Mouse (Mus musculus): ENCODE results near the gene Abca5. TPM values are rescaled to one million over a fixed set of nuclear protein-coding genes. Genes with fewer than 3 reads are reported as not detected.
"Not testable (repeated sequence)": the region's sequence is repeated elsewhere in the genome, so short reads cannot be mapped to it uniquely, and the experiment has no call there.

Gene Abca5
- 0.98 and 1.0 TPM in 2 replicates for total RNA-seq (2017)

- ATAC-seq (ENCODE audit: extremely low read depth, insufficient number of reproducible peaks, low FRiP score, poor library complexity, severe bottlenecking) = peak; percentile 83
Observed at GRCm38 (mm10) chr11:110337289-110338245, at the start of gene Abca5. Gene Abca5 (minus strand): TSS chr11:110337716.

- ATAC-seq (ENCODE audit: extremely low read depth, insufficient number of reproducible peaks, low FRiP score, poor library complexity, severe bottlenecking) = no peak
Observed at GRCm38 (mm10) chr11:110385487-110385886, 48.0 kb upstream of the Abca5 start.

DNA sequence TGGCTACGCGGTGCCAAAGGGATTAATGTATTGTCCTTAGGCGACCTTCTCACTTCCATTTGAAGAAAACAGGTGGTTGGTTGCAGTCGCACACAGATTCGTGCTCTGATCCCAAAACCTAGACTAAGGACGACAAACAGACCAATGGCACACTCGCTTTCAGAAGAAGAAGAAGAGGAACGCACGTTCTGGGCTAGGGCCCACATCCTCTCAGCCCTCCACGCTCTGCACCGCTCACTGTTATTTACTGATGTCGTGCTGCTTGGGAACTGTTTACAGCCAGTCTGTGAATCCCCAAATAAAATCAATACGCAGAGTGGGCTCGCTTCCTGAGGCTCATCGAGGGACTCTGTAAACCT lies 42.8 kb upstream of the Abca5 start:
- ATAC-seq (ENCODE audit: extremely low read depth, insufficient number of reproducible peaks, low FRiP score, poor library complexity, severe bottlenecking) = peak; percentile 48; the same call in 1 of the 2 replicates

DNA sequence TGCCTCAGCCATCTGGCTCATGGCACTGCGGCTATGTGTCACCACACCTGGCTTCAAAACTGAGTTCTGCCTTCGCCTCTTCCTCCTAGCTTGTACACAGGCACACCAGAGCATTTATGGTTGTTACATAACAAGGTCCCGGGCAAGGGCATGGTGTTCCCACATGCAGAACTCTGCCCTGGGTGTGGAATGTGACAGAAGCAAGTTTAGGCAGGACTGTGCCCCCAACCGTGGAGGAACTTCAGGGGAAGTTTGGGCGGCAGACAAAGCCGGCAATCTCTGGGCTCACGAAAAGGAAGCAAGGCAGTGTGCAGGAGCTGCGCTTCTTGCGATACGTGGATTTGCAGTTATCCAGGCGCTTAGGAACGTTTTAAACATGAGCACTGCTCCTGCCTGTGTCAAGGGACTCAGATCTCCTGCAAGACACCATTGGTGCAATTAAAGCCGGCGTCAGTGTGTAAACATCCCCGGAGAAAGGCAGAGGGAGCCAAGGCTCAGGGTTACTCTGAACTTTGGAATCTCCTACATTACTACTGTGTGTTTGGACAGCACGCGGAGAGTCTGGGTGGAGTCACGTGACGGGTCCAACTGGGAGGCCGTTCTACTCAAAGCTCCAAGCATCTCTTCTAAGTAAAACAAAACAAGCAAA lies 42.3 kb upstream of the Abca5 start:
- peak; percentile 44; the same call in 1 of the 2 replicates for ATAC-seq (ENCODE audit: extremely low read depth, insufficient number of reproducible peaks, low FRiP score, poor library complexity, severe bottlenecking)

GRCm38 (mm10) chr11:110374036-110374435 lies 36.5 kb upstream of the Abca5 start:
- no peak for ATAC-seq (ENCODE audit: extremely low read depth, insufficient number of reproducible peaks, low FRiP score, poor library complexity, severe bottlenecking)

GRCm38 (mm10) chr11:110372266-110372954 lies 34.9 kb upstream of the Abca5 start:
- ATAC-seq (ENCODE audit: extremely low read depth, insufficient number of reproducible peaks, low FRiP score, poor library complexity, severe bottlenecking) = peak; percentile 75

DNA sequence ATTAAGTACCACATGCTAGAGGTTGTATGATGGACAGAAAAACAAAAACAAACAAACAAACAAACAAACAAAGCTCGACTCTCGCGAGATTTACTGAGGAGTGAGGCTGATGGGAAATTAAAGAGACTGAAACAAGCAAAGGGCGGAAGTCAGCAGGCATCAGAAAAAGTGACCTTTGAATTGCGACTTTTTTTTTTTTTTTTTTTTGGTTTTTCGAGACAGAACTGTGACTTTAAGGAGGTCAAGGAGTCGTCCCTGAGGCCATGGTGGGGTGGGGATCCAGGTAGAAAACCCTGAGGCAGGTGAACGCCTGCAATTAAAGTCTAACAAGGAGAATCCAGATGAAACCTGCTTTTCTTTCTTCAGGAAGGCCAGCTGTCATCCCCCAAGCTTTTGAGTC lies 34.3 kb upstream of the Abca5 start:
- no peak for ATAC-seq (ENCODE audit: extremely low read depth, insufficient number of reproducible peaks, low FRiP score, poor library complexity, severe bottlenecking)

GRCm38 (mm10) chr11:110369312-110370019 lies 31.9 kb upstream of the Abca5 start:
- ATAC-seq (ENCODE audit: extremely low read depth, insufficient number of reproducible peaks, low FRiP score, poor library complexity, severe bottlenecking) = peak; percentile 47; the same call in 1 of the 2 replicates

DNA sequence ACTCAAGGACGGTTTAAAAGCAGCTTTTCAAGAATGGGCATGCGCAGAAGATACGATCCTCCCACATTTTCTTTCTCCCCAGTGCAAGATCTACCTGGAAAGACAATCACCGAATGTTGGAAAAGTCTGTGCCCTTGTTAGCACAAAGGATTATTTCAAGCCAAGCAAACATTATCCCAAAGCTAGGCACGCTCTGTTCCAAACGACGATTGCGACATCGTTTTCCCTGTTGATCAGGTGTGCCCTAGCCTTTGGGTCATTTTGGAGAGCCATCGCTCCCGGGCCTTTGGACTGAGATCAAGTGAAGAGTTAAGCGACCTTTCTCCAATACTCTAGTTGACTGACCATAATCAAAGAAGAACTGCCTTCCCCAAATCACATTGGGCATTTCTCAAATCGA lies 30.1 kb upstream of the Abca5 start:
- no peak for ATAC-seq (ENCODE audit: extremely low read depth, insufficient number of reproducible peaks, low FRiP score, poor library complexity, severe bottlenecking)

GRCm38 (mm10) chr11:110366902-110367301 lies 29.4 kb upstream of the Abca5 start:
- ATAC-seq (ENCODE audit: extremely low read depth, insufficient number of reproducible peaks, low FRiP score, poor library complexity, severe bottlenecking) = no peak

GRCm38 (mm10) chr11:110365016-110365415 lies 27.5 kb upstream of the Abca5 start:
- peak; percentile 85 for ATAC-seq (ENCODE audit: extremely low read depth, insufficient number of reproducible peaks, low FRiP score, poor library complexity, severe bottlenecking)

DNA sequence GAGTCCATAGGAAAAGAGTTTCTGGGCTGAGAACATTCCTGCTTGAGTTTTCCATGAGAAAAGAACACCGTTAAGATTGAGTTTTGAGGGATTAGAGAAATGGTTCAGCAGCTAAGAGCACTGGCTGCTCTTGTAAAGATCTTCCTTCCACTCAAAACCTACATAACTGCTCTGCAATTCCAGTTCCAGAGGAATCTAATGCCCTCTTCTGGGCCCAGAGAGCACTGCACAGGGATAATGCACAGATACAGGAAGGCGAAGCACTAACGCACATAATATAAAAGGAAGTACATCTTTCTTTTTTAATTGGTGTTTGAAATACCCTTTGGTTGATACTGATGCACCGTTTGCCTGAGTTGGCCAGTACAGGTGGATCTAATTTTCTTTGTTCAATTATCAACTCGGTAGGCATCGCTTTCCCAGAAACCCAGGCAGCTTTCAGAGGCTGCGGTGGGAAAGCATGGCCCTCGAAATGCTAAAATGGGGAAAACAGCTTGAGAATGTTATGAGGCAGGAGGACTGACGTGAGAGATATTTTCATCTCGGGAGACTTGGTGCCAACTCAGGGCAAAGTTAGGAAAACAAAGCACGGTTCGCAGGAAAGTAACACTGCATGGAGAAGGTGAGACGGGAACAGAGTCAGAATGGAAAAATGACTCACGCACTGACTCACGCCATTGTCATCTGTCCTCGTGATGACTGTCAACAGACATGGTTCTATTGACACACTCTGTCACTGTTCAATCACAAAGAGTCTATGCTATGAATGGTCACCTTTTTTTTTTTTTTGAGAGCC lies 20.4 kb upstream of the Abca5 start:
- ATAC-seq (ENCODE audit: extremely low read depth, insufficient number of reproducible peaks, low FRiP score, poor library complexity, severe bottlenecking) = no peak

- ATAC-seq (ENCODE audit: extremely low read depth, insufficient number of reproducible peaks, low FRiP score, poor library complexity, severe bottlenecking) = not testable (repeated sequence)
Observed at GRCm38 (mm10) chr11:110355131-110355530, 17.6 kb upstream of the Abca5 start.

- ATAC-seq (ENCODE audit: extremely low read depth, insufficient number of reproducible peaks, low FRiP score, poor library complexity, severe bottlenecking) = no peak
Observed at GRCm38 (mm10) chr11:110354261-110354660, 16.7 kb upstream of the Abca5 start.

DNA sequence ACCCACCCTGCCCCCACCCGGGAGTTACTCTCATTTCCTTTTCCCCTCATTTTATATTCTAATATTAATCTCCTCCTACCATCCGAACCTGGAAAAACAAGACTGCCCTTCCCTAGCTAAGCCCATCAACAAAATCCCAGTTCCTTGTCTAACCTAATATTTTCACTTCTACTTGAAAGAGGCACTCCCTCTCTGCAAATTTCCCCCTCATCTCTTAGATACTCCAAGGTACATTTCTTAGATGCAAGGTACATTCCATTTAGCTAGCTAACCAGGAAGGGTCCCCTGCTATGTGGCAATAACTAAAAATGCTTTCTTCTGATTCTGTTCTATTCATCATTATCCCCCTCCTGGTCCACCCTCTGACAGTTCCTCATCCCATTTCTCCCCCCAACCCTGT lies 10.7 kb upstream of the Abca5 start:
- ATAC-seq (ENCODE audit: extremely low read depth, insufficient number of reproducible peaks, low FRiP score, poor library complexity, severe bottlenecking) = no peak

GRCm38 (mm10) chr11:110347768-110348167 lies 10.3 kb upstream of the Abca5 start:
- ATAC-seq (ENCODE audit: extremely low read depth, insufficient number of reproducible peaks, low FRiP score, poor library complexity, severe bottlenecking) = no peak

GRCm38 (mm10) chr11:110336814-110337288 lies 665 bp downstream of the Abca5 start:
- no peak for ATAC-seq (ENCODE audit: extremely low read depth, insufficient number of reproducible peaks, low FRiP score, poor library complexity, severe bottlenecking)

- ATAC-seq (ENCODE audit: extremely low read depth, insufficient number of reproducible peaks, low FRiP score, poor library complexity, severe bottlenecking) = no peak
Observed at GRCm38 (mm10) chr11:110330093-110330492, 7.4 kb downstream of the Abca5 start.

Data from neutrophil, adult 5-6 weeks (primary cell).